Mouse (Mus musculus): Measurements from ENCODE around the gene Synj1. TPM values are rescaled to one million over a fixed set of nuclear protein-coding genes. Genes with fewer than 3 reads are reported as not detected.

The Synj1 gene
- 10.8 and 15.5 TPM in 2 replicates for polyA plus RNA-seq (2014; fragmentation: Nextera tagmentation; extraction: Ambion mirVana)

DNA sequence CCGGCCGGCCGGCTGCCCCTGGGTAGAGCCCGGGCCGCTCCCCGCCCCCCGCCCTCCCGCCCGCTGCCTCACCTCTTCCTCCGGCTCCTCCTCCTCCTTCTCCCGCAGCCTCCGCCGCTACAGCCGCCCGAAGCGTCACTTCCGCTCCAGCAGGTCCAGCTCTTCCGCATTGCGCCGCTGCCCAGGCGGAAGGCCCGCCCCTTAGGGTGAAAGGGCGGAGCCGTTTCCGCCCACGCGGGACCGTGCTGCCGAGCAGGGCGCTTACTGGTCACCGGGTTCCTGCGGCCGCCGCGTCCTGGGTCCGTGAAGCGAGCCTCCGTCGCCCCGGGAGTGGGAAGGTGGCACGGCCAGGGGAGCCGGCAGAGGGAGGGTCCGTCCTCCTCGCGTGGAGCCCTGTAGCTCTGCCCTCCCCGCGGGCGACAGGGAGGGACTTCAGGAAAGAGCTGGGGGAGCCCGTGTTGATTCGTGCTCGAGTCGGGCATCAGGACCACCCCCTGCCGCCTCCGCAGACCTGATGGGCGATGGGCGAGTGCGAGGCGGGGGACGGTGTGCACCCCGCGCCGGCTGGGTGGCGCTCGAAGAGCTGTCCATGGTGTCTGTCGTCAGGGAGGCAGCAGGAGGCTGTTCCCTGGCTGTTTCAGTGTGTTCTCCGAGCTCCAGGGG, at the start of gene Synj1:
Gene Synj1 (minus strand): TSS at position 288 of the 663 bp plus-strand sequence.
- Histone ChIP-seq H3K9me3 (ENCODE audit: control insufficient read depth, low read length) (no peaks in the 10 kb centered on the region), H3K36me3 (ENCODE audit: control insufficient read depth, insufficient read depth, low read length) (peaks cover 29% of the 10 kb centered on the region), H3K4me2 (replicated peaks; ENCODE audit: low read depth, low read length) (peak within 1 kb of the TSS; percentile 89), H3K27me3 (ENCODE audit: control insufficient read depth, insufficient read depth, low read length) (no peaks in the 10 kb centered on the region), H3K27ac (ENCODE audit: low read depth, low read length) (peak within 1 kb of the TSS; percentile 89), H3K9ac (ENCODE audit: low read depth, low read length) (peak within 1 kb of the TSS; percentile 83), H3K4me1 (ENCODE audit: control insufficient read depth, insufficient read depth, low read length) (peaks cover 7% of the 10 kb centered on the region; the same call in 1 of the 2 replicates), H3K4me3 (ENCODE audit: low read length) (peak within 1 kb of the TSS; percentile 88)
- peak; percentile 96 for ATAC-seq (ENCODE audit: low FRiP score, low TSS enrichment)
- WGBS = under 1% methylated on average over 65 of the region's 66 CpGs

DNA sequence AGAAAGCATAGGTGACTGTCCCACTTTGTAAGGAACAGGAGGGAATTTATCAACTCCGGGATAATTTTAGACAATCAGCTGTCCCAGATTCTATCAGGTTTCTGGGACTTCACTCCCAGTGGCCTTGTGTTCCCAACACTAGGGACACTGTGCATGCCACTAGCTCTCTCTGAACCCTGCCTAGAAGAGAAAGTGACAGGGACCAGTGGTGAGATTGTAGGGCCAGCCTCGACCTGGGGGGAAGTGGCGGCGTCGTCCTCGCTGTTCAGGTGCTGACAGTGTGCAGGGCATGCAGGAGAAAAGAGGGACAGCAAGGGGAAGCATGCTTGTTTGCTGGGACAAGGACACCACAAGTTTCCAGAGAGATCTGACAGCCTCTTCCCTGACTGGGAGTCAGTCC, 46.6 kb upstream of the Synj1 start:
- Histone ChIP-seq H3K4me2 (replicated peaks; ENCODE audit: low read depth, low read length) (no peak overlapping the region), H3K4me3 (ENCODE audit: low read length) (no peak overlapping the region), H3K9ac (ENCODE audit: low read depth, low read length) (no peak overlapping the region), H3K27ac (ENCODE audit: low read depth, low read length) (no peak overlapping the region), H3K36me3 (ENCODE audit: control insufficient read depth, insufficient read depth, low read length) (no peaks in the 10 kb centered on the region), H3K9me3 (ENCODE audit: control insufficient read depth, low read length) (no peaks in the 10 kb centered on the region), H3K4me1 (ENCODE audit: control insufficient read depth, insufficient read depth, low read length) (peaks cover 10% of the 10 kb centered on the region; the same call in 1 of the 2 replicates), H3K27me3 (ENCODE audit: control insufficient read depth, insufficient read depth, low read length) (0 out of 2 replicates have a peak, but pooled peaks cover 5% of the 10 kb centered on the region)
- ATAC-seq (ENCODE audit: low FRiP score, low TSS enrichment) = no peak
- 79% methylated on average over 6 of the region's 6 CpGs for WGBS

DNA sequence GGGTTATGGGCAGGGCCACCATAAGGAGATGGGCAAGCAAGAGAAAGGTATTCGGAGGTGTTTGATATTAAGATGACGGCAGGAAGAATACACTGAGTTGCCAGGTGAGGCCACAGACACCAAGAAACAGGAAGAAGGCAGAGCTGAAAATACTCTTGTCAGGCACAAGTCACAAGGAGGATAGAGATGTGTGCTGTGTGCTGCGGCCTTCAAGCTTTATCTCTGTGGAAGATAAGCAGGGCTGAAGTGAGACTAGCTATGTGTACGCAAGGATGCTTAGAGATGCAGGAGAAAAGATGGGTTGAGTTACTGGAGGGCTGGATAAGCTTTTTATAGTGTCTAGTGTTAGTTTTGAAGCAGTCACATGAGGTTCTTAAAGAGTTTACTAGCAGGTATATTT, 46.2 kb upstream of the Synj1 start:
- no peaks in the 10 kb centered on the region for H3K36me3 ChIP-seq (ENCODE audit: control insufficient read depth, insufficient read depth, low read length)
- H3K9me3 ChIP-seq (ENCODE audit: control insufficient read depth, low read length) = no peaks in the 10 kb centered on the region
- ATAC-seq (ENCODE audit: low FRiP score, low TSS enrichment) = no peak
- no peak overlapping the region for H3K4me2 ChIP-seq (replicated peaks; ENCODE audit: low read depth, low read length)
- H3K4me1 ChIP-seq (ENCODE audit: control insufficient read depth, insufficient read depth, low read length) = peaks cover 10% of the 10 kb centered on the region; the same call in 1 of the 2 replicates
- no peak overlapping the region for H3K4me3 ChIP-seq (ENCODE audit: low read length)
- H3K27ac ChIP-seq (ENCODE audit: low read depth, low read length) = no peak overlapping the region
- H3K27me3 ChIP-seq (ENCODE audit: control insufficient read depth, insufficient read depth, low read length) = 0 out of 2 replicates have a peak, but pooled peaks cover 5% of the 10 kb centered on the region
- H3K9ac ChIP-seq (ENCODE audit: low read depth, low read length) = no peak overlapping the region
- WGBS = 86% methylated on average over 4 of the region's 4 CpGs

DNA sequence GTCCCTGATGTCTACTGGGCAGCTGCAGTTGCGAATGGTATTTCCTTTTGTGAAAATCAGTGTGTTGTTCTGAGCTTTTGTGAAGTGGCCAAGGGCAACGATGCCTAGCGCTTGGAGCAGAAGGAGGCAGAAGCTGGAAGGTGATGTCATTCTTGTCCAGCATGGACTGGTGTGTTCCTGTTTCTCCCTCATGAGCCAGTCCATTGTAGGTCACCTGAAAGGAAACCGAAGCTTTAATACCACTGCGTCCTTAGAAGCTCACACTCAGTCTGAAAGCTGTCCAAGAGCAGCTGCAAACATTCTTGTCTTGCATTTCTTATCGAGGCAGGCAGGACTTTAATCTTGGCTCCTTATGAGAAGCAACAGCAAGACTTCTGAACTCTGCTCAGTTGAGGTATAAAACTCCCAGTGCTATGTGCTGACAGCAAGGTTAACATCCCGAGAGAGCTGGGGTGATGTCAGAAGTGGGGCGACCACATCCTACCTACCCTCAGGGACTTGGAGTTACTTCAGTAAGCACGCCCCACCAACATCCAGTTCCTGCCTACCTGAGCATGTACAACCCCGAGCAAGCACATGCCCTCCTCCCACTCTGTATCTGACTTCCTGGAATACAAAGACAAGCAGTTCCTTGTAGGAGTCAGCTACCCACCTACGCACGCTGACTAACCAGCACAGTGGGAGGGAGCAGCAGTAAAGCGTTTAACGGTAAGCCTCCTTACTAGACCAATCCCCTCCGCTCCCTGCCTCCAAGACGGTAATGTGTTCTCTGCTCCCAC, 45.1 kb upstream of the Synj1 start:
- no peaks in the 10 kb centered on the region for H3K36me3 ChIP-seq (ENCODE audit: control insufficient read depth, insufficient read depth, low read length)
- peak overlapping the region; percentile 19 for H3K4me2 ChIP-seq (replicated peaks; ENCODE audit: low read depth, low read length)
- H3K9ac ChIP-seq (ENCODE audit: low read depth, low read length) = peak overlapping the region; percentile 9; the same call in 1 of the 2 replicates
- H3K27me3 ChIP-seq (ENCODE audit: control insufficient read depth, insufficient read depth, low read length) = 0 out of 2 replicates have a peak, but pooled peaks cover 5% of the 10 kb centered on the region
- peak; percentile 76 for ATAC-seq (ENCODE audit: low FRiP score, low TSS enrichment)
- H3K4me1 ChIP-seq (ENCODE audit: control insufficient read depth, insufficient read depth, low read length) = peaks cover 10% of the 10 kb centered on the region; the same call in 1 of the 2 replicates
- no peak overlapping the region for H3K4me3 ChIP-seq (ENCODE audit: low read length)
- no peaks in the 10 kb centered on the region for H3K9me3 ChIP-seq (ENCODE audit: control insufficient read depth, low read length)
- H3K27ac ChIP-seq (ENCODE audit: low read depth, low read length) = no peak overlapping the region
- WGBS = 23% methylated on average over 16 of the region's 16 CpGs

DNA sequence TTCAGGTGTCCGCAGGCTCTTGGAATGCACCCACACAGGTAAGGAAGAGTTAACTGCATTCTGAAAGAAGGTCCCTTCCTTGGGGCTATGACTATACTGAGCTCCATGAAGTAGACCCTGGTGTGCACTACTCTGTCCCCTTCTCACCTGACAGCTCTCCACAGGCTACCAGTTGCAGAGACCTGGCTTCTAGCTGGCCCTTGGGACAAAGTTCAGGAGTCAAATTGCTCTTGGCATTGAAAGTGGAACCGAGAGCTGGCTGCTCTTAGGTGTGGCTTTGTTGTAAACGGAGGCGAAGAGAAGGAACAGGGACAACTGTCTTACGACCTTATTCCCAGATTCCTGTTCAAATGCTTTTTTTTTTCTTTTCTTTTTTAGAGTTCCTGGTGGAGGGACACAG, 44.0 kb upstream of the Synj1 start:
- no peak overlapping the region for H3K9ac ChIP-seq (ENCODE audit: low read depth, low read length)
- H3K27me3 ChIP-seq (ENCODE audit: control insufficient read depth, insufficient read depth, low read length) = 0 out of 2 replicates have a peak, but pooled peaks cover 5% of the 10 kb centered on the region
- no peak overlapping the region for H3K4me2 ChIP-seq (replicated peaks; ENCODE audit: low read depth, low read length)
- H3K36me3 ChIP-seq (ENCODE audit: control insufficient read depth, insufficient read depth, low read length) = no peaks in the 10 kb centered on the region
- 61% methylated on average over 5 of the region's 5 CpGs for WGBS
- peaks cover 10% of the 10 kb centered on the region; the same call in 1 of the 2 replicates for H3K4me1 ChIP-seq (ENCODE audit: control insufficient read depth, insufficient read depth, low read length)
- no peak for ATAC-seq (ENCODE audit: low FRiP score, low TSS enrichment)
- no peak overlapping the region for H3K27ac ChIP-seq (ENCODE audit: low read depth, low read length)
- H3K4me3 ChIP-seq (ENCODE audit: low read length) = no peak overlapping the region
- H3K9me3 ChIP-seq (ENCODE audit: control insufficient read depth, low read length) = no peaks in the 10 kb centered on the region

DNA sequence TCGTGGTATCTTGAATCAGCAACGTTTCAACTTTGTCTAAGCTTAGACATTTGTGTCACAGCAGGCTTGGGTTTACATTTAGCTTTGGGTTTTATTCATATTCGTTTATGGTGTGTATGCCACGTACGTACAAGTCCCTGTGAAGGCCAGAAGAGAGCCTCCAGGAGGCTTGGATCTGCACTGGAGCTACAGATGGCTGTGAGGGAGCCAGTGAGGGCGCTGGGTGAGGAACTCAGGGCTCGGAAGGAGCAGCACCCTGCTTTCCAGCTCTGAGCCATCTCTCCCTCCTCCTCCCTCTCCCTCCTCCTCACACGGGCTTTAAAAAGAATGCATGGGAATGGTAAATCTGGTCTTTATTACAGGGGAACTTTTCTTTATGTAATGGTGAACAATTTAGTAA, 42.5 kb upstream of the Synj1 start:
- Histone ChIP-seq H3K4me2 (replicated peaks; ENCODE audit: low read depth, low read length) (no peak overlapping the region), H3K36me3 (ENCODE audit: control insufficient read depth, insufficient read depth, low read length) (no peaks in the 10 kb centered on the region), H3K4me3 (ENCODE audit: low read length) (no peak overlapping the region), H3K4me1 (ENCODE audit: control insufficient read depth, insufficient read depth, low read length) (peaks cover 10% of the 10 kb centered on the region; the same call in 1 of the 2 replicates), H3K27ac (ENCODE audit: low read depth, low read length) (no peak overlapping the region), H3K27me3 (ENCODE audit: control insufficient read depth, insufficient read depth, low read length) (0 out of 2 replicates have a peak, but pooled peaks cover 5% of the 10 kb centered on the region), H3K9me3 (ENCODE audit: control insufficient read depth, low read length) (no peaks in the 10 kb centered on the region), H3K9ac (ENCODE audit: low read depth, low read length) (no peak overlapping the region)
- 66% methylated on average over 8 of the region's 8 CpGs for WGBS
- ATAC-seq (ENCODE audit: low FRiP score, low TSS enrichment) = no peak

DNA sequence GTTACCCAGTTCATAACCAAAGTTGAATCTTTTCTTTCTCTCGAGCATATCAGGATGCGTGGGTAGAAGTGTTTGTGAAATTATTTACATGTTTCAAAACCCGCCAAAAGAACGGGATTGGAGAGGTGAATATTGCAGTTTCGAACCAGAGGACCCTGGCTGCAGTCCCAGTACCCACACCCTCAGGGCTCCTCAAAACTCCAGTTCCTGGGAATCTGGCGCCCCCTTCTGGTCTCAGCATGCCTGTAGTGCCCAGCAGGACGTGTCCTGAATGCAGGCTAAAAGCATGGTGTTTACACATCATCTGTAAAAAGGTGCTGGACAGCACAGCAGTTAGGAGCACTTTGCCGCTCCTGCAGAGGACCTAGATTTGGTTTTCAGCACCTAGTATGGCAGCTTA, 34.4 kb upstream of the Synj1 start:
- no peak for ATAC-seq (ENCODE audit: low FRiP score, low TSS enrichment)
- Histone ChIP-seq H3K27me3 (ENCODE audit: control insufficient read depth, insufficient read depth, low read length) (no peaks in the 10 kb centered on the region), H3K4me3 (ENCODE audit: low read length) (no peak overlapping the region), H3K4me2 (replicated peaks; ENCODE audit: low read depth, low read length) (no peak overlapping the region), H3K9me3 (ENCODE audit: control insufficient read depth, low read length) (no peaks in the 10 kb centered on the region), H3K27ac (ENCODE audit: low read depth, low read length) (no peak overlapping the region), H3K4me1 (ENCODE audit: control insufficient read depth, insufficient read depth, low read length) (peaks cover 9% of the 10 kb centered on the region), H3K36me3 (ENCODE audit: control insufficient read depth, insufficient read depth, low read length) (peaks cover 10% of the 10 kb centered on the region), H3K9ac (ENCODE audit: low read depth, low read length) (no peak overlapping the region)
- WGBS = 63% methylated on average over 8 of the region's 8 CpGs

DNA sequence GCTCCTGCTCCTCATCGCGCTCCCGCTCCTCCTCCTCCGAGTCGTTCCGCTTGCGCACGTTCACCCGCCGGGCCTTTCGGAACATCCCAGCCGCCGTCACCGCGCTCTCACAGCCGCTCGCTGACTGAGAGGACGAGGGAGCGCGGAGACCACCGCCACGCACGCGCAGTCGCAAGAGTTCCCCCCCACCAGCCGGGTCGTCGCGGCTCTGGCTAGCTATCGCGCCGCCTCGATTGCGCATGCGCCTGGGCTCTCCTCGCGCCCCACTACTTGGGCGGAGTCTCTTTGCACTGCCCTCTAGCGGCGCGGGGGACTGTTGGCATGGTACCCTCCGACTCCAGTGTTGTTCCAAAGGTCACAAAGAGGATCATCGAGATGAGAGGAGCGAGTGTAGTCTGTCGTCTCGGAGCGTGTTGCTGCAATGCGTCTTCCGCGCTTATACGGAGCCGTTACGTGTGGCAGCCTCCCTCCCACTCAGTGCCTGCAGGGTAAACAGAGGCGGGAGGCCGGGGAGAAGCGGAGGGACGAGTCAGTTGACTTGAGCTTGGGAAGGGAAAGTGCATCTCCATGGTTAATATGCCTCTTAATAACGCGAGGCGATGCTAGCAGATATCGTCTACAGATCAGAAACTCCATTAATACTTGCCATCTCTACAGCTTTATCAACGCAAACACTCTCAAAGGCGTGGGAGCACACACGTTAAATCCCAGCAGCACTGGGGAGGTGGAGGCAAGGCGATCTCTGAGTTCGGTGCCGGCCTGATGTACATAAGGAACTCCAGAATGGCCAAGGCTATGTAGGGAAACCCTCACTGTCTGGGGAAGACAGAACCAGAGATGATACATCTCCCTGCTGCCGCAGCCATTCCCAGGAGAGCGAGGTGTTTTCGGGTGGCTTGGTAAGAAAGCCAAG, 33.4 kb upstream of the Synj1 start, which contains the start of gene Paxbp1:
Gene Paxbp1 (minus strand): TSS at position 274 of the 913 bp plus-strand sequence.
- Histone ChIP-seq H3K27me3 (ENCODE audit: control insufficient read depth, insufficient read depth, low read length) (no peaks in the 10 kb centered on the region), H3K36me3 (ENCODE audit: control insufficient read depth, insufficient read depth, low read length) (peaks cover 17% of the 10 kb centered on the region), H3K9ac (ENCODE audit: low read depth, low read length) (peak within 1 kb of the TSS; percentile 97), H3K4me2 (replicated peaks; ENCODE audit: low read depth, low read length) (peak within 1 kb of the TSS; percentile 65), H3K4me3 (ENCODE audit: low read length) (peak within 1 kb of the TSS; percentile 96), H3K9me3 (ENCODE audit: control insufficient read depth, low read length) (no peaks in the 10 kb centered on the region), H3K27ac (ENCODE audit: low read depth, low read length) (peak within 1 kb of the TSS; percentile 96), H3K4me1 (ENCODE audit: control insufficient read depth, insufficient read depth, low read length) (peaks cover 9% of the 10 kb centered on the region)
- peak; percentile 97 for ATAC-seq (ENCODE audit: low FRiP score, low TSS enrichment)
- WGBS = 1% methylated on average over 59 of the region's 70 CpGs

All from kidney, embryonic 14.5 days (tissue).